Mouse (Mus musculus) embryonic facial prominence, embryonic 11.5 days (tissue): ENCODE results near the gene Lrmda. TPM values are rescaled to one million over a fixed set of nuclear protein-coding genes. Genes with fewer than 3 reads are reported as not detected.

Source experiments
- ATAC-seq: fragments of 200-750 bp; cut with Nextera tagmentation; replicated peaks from 2 replicates; pipeline ENCODE4 v1.8.0; 2017; ENCODE audit warnings: low read depth; ENCODE audit not compliant: insufficient number of reproducible peaks, low FRiP score, low TSS enrichment
- DNase-seq: peaks from one replicate; pipeline ENCODE4 v3.0.0-alpha.2; 2015; ENCODE audit warnings: low spot score
- H3K27ac ChIP-seq: fragments of 300-500 bp; sonication (generic); replicated peaks from 2 replicates; pipeline ENCODE4 v1.5.1; 2014; ENCODE audit warnings: mild to moderate bottlenecking, low read depth, low read length, control low read depth
- H3K27me3 ChIP-seq: fragments of 300-500 bp; sonication (generic); 2 replicates; pipeline ENCODE4 v1.6.1; 2014; ENCODE audit warnings: mild to moderate bottlenecking, low read length, moderate library complexity, mixed read lengths; ENCODE audit not compliant: control insufficient read depth, insufficient read depth
- H3K36me3 ChIP-seq: fragments of 300-500 bp; sonication (generic); replicated peaks from 2 replicates; pipeline ENCODE4 v1.6.1; 2014; ENCODE audit warnings: low read depth, mild to moderate bottlenecking, low read length, moderate library complexity, mixed read lengths; ENCODE audit not compliant: control insufficient read depth, insufficient read depth
- H3K4me1 ChIP-seq: fragments of 300-500 bp; sonication (generic); 2 replicates; pipeline ENCODE4 v1.6.1; 2014; ENCODE audit warnings: low read length, mixed read lengths; ENCODE audit not compliant: control insufficient read depth, insufficient read depth
- H3K4me2 ChIP-seq: fragments of 300-500 bp; sonication (generic); 2 replicates; pipeline ENCODE4 v1.6.1; 2014; ENCODE audit warnings: low read depth, mild to moderate bottlenecking, control low read depth, low read length, moderate library complexity
- H3K4me3 ChIP-seq: fragments of 300-500 bp; sonication (generic); 2 replicates; pipeline ENCODE4 v1.5.1; 2014; ENCODE audit warnings: low read depth, low read length, control low read depth
- H3K9ac ChIP-seq: fragments of 300-500 bp; sonication (generic); replicated peaks from 2 replicates; pipeline ENCODE4 v1.6.1; 2014; ENCODE audit warnings: mild to moderate bottlenecking, control low read depth, low read length
- H3K9me3 ChIP-seq: fragments of 300-500 bp; sonication (generic); replicated peaks from 2 replicates; pipeline ENCODE4 v1.6.1; 2016; ENCODE audit warnings: mild to moderate bottlenecking, low read length, inconsistent platforms, mixed read lengths; ENCODE audit not compliant: control insufficient read depth
- WGBS: fragments of 180-500 bp; shearing (Covaris S2); extraction: QIAGEN DNeasy Blood & Tissue Kit; methylation state at CpG from one replicate; pipeline ENCODE4 v1.1.7; 2014; 5-methylcytosine and 5-hydroxymethylcytosine counted together
- polyA plus RNA-seq: library from polyadenylated mRNA; unstranded; fragments of >200 nt; fragmentation: Nextera tagmentation; extraction: Ambion mirVana; gene quantifications from 2 replicates; pipeline ENCODE4 v1.2.1, GENCODE M21; 2014

The Lrmda gene
- polyA plus RNA-seq, 1 experiment from 2014 or later = 0.22 TPM

DNA sequence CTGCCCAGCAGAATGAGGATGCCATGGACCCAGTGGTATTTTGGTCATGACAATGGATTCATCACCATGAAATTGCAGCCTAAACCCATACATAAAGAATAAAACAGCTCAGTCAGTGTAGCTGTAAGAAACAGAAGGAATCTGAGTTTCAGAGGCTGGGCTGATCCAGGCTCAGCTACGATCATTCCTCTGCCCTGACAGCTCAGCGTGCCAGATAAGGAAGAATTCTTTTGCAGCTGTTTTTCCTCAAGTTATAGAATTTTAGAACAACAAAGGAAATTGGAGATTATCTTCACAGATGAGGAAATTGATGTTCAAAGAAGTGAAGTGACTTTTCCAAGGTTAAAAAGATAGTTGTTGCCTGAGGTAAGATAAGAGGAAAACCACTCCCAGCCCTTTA lies 921.1 kb downstream of the Lrmda start:
- 74% methylated on average over 2 of the region's 2 CpGs for WGBS
- H3K4me1 ChIP-seq = no peaks in the 10 kb centered on the region

DNA sequence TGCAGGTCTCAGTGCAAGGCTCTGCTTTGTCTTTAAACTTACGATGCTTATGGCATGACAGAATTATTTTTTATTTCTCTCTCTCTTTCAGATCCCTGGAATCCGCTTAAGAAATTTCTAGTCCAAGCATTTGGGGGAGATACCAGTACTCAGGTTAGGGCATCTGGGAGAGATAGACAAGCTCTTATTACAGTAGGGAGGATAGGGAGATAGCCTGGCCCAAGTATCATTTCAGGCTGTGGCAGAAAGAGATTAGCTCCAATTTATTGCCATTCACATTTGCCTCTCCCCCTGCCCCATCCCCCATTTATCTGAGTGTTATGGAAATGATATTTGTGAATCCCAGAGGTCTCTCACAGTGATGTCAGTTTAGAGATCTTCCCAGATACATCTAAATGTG lies 923.1 kb downstream of the Lrmda start:
- Histone ChIP-seq H3K4me2 (no peak overlapping the region), H3K27me3 (no peaks in the 10 kb centered on the region), H3K27ac (no peak overlapping the region), H3K9me3 (no peaks in the 10 kb centered on the region), H3K4me3 (no peak overlapping the region), H3K9ac (no peak overlapping the region), H3K4me1 (no peaks in the 10 kb centered on the region), H3K36me3 (no peaks in the 10 kb centered on the region)
- DNase-seq (no peak), ATAC-seq (no peak)
- 95% methylated on average over 2 of the region's 2 CpGs for WGBS

More for the DNA sequence above, 921.1 kb downstream of the Lrmda start:
- Histone ChIP-seq H3K9ac (no peak overlapping the region), H3K4me2 (no peak overlapping the region), H3K27ac (no peak overlapping the region), H3K36me3 (no peaks in the 10 kb centered on the region), H3K9me3 (no peaks in the 10 kb centered on the region), H3K4me3 (no peak overlapping the region), H3K27me3 (no peaks in the 10 kb centered on the region)
- ATAC-seq (no peak), DNase-seq (no peak)

DNA sequence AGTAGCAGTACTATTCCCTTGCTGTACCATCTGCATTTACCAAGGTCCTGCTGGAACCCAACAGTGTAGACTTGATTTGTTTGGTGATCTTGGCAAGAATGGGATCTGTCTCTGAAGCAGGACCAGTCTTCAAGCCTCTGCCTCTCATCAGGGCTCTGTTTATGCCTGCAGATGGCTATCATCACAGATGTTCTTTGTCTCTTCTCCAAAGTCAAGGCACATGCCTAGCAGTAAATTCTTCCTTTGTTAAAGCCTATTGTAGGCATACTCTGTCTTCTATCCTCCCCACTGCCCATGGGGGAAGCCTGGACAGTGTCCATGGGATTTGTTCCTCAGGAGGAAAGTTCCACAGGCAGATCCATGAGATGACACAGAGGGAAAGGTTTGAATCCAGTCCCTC lies 930.0 kb downstream of the Lrmda start:
- H3K9ac ChIP-seq = no peak overlapping the region
- H3K36me3 ChIP-seq = no peaks in the 10 kb centered on the region
- no peaks in the 10 kb centered on the region for H3K9me3 ChIP-seq
- no peak overlapping the region for H3K4me3 ChIP-seq
- no peak overlapping the region for H3K27ac ChIP-seq
- no peaks in the 10 kb centered on the region for H3K4me1 ChIP-seq
- DNase-seq (no peak), ATAC-seq (no peak)
- H3K4me2 ChIP-seq = no peak overlapping the region
- no peaks in the 10 kb centered on the region for H3K27me3 ChIP-seq

DNA sequence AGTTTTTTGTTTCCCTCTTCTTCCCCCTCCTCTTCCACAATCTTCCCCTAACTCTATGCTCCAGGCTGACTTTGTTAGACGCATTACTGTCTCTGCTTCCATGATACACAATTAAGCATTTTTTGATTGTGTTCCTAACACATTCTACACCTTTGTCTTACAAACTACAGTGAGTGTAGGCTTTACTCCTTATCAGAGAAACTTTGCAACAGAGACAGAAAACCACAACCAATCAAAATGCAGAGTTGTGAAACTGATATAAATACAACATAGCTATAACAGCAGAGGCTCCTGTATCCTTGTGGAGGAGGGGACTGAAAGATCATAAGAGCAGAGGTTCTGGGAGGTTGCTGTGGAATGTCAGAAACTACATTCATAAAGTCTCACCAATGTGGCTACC lies 933.5 kb downstream of the Lrmda start:
- H3K4me3 ChIP-seq = no peak overlapping the region
- no peaks in the 10 kb centered on the region for H3K36me3 ChIP-seq
- DNase-seq (no peak), ATAC-seq (no peak)
- H3K9ac ChIP-seq = no peak overlapping the region
- H3K4me2 ChIP-seq = no peak overlapping the region
- no peaks in the 10 kb centered on the region for H3K27me3 ChIP-seq
- H3K4me1 ChIP-seq = no peaks in the 10 kb centered on the region
- H3K9me3 ChIP-seq = no peaks in the 10 kb centered on the region
- 68% methylated on average over 1 of the region's 1 CpGs for WGBS
- no peak overlapping the region for H3K27ac ChIP-seq

DNA sequence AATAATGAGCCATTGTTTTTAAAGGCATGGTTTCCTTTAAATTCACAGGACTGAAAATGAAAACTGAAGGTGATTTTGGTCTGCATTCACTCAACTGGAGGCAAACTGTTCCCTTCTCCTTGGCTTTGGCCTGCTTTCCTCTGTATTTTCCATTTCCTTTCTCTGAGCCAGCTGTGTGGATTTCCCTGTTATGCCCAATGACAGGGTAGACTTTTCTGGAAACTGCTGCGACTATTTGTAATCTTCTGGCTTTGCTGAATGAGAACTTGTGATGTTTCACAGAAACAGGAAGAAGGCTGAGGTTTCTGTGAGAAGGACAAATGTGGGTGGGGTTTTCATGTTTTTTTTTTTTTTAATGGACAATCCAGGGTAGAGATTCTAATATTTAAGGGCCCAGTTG lies 940.7 kb downstream of the Lrmda start:
- no peak overlapping the region for H3K4me2 ChIP-seq
- no peak for ATAC-seq
- H3K27ac ChIP-seq = no peak overlapping the region
- WGBS = 97% methylated on average over 1 of the region's 1 CpGs
- H3K4me1 ChIP-seq = no peaks in the 10 kb centered on the region
- no peak overlapping the region for H3K9ac ChIP-seq
- no peaks in the 10 kb centered on the region for H3K27me3 ChIP-seq
- DNase-seq = no peak
- no peak overlapping the region for H3K4me3 ChIP-seq
- no peaks in the 10 kb centered on the region for H3K36me3 ChIP-seq
- no peaks in the 10 kb centered on the region for H3K9me3 ChIP-seq

DNA sequence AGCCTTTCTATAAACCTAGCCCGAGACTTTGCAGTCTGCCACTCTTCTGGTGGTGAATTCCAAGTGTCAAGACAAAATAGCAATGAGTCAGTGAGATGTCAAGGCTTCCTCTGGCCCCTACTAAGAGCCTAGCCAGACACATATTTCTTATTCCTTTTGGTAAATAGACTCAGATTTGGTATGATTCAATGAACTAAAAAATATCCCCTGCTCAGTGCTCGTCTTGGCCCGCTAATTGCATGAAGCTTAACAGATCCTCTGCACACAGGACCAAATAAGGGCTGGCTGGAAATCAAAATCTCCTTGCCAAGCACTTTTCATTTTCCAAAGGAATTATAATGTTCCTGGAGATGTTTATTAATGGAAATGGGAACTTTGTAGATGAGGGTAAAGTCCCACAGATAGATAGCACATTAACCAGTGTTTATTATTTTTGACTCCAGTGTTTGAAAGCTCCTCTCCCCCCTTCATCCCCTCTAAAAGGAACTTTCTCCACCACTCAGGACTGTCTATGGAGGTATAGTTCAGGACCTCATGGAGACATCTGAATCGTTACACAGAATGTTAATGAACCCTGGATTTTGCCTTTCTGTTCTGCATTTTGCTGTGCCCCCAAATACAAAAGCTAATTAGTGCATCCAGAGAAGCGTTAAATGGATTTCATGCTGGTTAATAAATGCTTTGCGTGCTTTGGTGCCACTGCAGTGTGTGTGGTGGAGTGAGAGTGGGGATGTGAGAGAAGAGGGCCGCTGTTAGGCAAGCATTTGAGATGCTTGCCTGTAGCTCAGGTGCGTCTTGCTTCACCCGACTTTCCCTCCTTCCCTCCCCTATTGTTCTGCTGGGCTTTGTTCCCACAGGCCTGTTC lies 945.5 kb downstream of the Lrmda start:
- Histone ChIP-seq H3K4me1 (no peaks in the 10 kb centered on the region), H3K27me3 (no peaks in the 10 kb centered on the region), H3K9ac (no peak overlapping the region), H3K9me3 (no peaks in the 10 kb centered on the region), H3K36me3 (no peaks in the 10 kb centered on the region), H3K27ac (no peak overlapping the region), H3K4me3 (no peak overlapping the region), H3K4me2 (no peak overlapping the region)
- ATAC-seq (no peak), DNase-seq (no peak)
- WGBS = 82% methylated on average over 9 of the region's 9 CpGs

GRCm38 (mm10) chr14:22968705-22969104 lies 949.2 kb downstream of the Lrmda start:
- ATAC-seq (no peak), DNase-seq (no peak)
- Histone ChIP-seq H3K36me3 (no peaks in the 10 kb centered on the region), H3K4me3 (no peak overlapping the region), H3K4me1 (no peaks in the 10 kb centered on the region), H3K9ac (no peak overlapping the region), H3K4me2 (no peak overlapping the region), H3K9me3 (no peaks in the 10 kb centered on the region), H3K27ac (no peak overlapping the region), H3K27me3 (no peaks in the 10 kb centered on the region)
- 76% methylated on average over 5 of the region's 5 CpGs for WGBS

DNA sequence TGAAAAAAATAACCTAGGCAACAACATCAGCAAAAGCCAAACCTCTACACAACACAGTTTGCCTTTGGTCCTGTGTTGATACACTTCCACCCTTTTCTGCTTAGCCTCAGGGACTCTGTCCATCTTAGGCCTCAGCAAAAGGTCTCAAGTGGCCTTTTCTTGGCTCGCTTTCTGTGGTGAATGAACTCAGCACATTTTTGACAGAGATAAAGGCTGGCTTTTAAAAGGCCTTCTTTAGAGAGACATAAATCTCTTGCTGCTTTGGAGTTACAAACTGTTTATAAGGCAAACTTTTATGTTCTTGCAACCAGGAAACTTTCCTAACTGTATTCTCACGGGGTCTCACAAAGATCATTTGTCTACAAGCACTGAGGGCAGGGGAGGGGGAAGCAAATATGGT lies 967.2 kb downstream of the Lrmda start:
- ATAC-seq = no peak
- no peak overlapping the region for H3K4me3 ChIP-seq
- DNase-seq = no peak
- no peaks in the 10 kb centered on the region for H3K4me1 ChIP-seq
- H3K36me3 ChIP-seq = no peaks in the 10 kb centered on the region
- H3K9ac ChIP-seq = no peak overlapping the region
- H3K4me2 ChIP-seq = no peak overlapping the region
- WGBS = 84% methylated on average over 2 of the region's 2 CpGs
- no peak overlapping the region for H3K27ac ChIP-seq
- no peaks in the 10 kb centered on the region for H3K9me3 ChIP-seq
- H3K27me3 ChIP-seq = no peaks in the 10 kb centered on the region
